Mouse (Mus musculus) limb, embryonic 11.5 days (tissue): Measurements from ENCODE around the gene Spata20. TPM values are rescaled to one million over a fixed set of nuclear protein-coding genes. Genes with fewer than 3 reads are reported as not detected.

Experiments
- ATAC-seq: fragments of 200-750 bp; cut with Nextera tagmentation; 2 replicates; pipeline ENCODE4 v1.8.0; 2017; ENCODE audit warnings: low read depth; ENCODE audit not compliant: insufficient number of reproducible peaks, low FRiP score, low TSS enrichment
- DNase-seq: peaks from one replicate; pipeline ENCODE4 v3.0.0-alpha.2; 2015; ENCODE audit warnings: low spot score
- H3K27ac ChIP-seq: fragments of 300-500 bp; sonication (generic); replicated peaks from 2 replicates; pipeline ENCODE4 v1.5.1; 2014; ENCODE audit warnings: low read depth, mild to moderate bottlenecking, low read length
- H3K27me3 ChIP-seq: fragments of 300-500 bp; sonication (generic); 2 replicates; pipeline ENCODE4 v1.6.1; 2014; ENCODE audit warnings: mild to moderate bottlenecking, low read length, mixed read lengths; ENCODE audit not compliant: control insufficient read depth, insufficient read depth
- H3K36me3 ChIP-seq: fragments of 300-500 bp; sonication (generic); 2 replicates; pipeline ENCODE4 v1.6.1; 2014; ENCODE audit warnings: mild to moderate bottlenecking, low read length, moderate library complexity, mixed read lengths; ENCODE audit not compliant: control insufficient read depth, insufficient read depth
- H3K4me1 ChIP-seq: fragments of 300-500 bp; sonication (generic); 2 replicates; pipeline ENCODE4 v1.6.1; 2014; ENCODE audit warnings: low read length, mixed read lengths; ENCODE audit not compliant: control insufficient read depth, insufficient read depth
- H3K4me2 ChIP-seq: fragments of 300-500 bp; sonication (generic); 2 replicates; pipeline ENCODE4 v1.6.1; 2014; ENCODE audit warnings: low read depth, mild to moderate bottlenecking, moderate library complexity; ENCODE audit not compliant: severe bottlenecking
- H3K4me3 ChIP-seq: fragments of 300-500 bp; sonication (generic); 2 replicates; pipeline ENCODE4 v1.5.1; 2014; ENCODE audit warnings: low read depth, low read length
- H3K9ac ChIP-seq: fragments of 300-500 bp; sonication (generic); 2 replicates; pipeline ENCODE4 v1.6.1; 2014; ENCODE audit warnings: mild to moderate bottlenecking, low read length
- H3K9me3 ChIP-seq: fragments of 300-500 bp; sonication (generic); 2 replicates; pipeline ENCODE4 v1.6.1; 2016; ENCODE audit warnings: low read length; ENCODE audit not compliant: control insufficient read depth
- WGBS: fragments of 180-500 bp; shearing (Covaris S2); extraction: QIAGEN DNeasy Blood & Tissue Kit; methylation state at CpG from one replicate; pipeline ENCODE4 v1.1.7; 2014; 5-methylcytosine and 5-hydroxymethylcytosine counted together
- polyA plus RNA-seq: library from polyadenylated mRNA; unstranded; fragments of >200 nt; fragmentation: Nextera tagmentation; extraction: Ambion mirVana; gene quantifications from 2 replicates; pipeline ENCODE4 v1.2.1, GENCODE M21; 2014

Spata20 gene
- polyA plus RNA-seq, 1 experiment from 2014 or later = not detected

DNA sequence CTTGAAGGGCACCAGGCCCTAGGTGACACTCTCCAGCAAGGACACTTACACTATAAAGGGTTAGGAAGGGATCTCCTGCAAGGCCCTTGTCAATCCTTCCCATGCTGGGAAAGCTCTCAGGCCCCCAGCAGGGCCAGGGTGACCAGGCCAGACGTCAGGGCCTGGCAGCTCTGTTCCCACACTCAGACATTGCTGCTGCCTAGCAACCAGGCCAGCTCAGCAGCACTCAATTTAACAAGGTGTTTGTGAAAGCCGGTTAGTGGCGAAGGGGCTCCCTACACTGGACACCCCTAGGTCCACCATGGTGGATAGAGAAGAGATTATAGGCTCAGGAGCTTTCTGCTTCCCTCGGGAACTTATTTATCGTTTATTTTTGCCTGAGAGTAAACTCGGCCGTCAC is 44.9 kb downstream of the Spata20 start:
- WGBS = 40% methylated on average over 7 of the region's 7 CpGs
- Histone ChIP-seq H3K4me3 (no peak overlapping the region), H3K9me3 (no peaks in the 10 kb centered on the region), H3K27ac (no peak overlapping the region), H3K4me1 (peaks cover 14% of the 10 kb centered on the region; the same call in 1 of the 2 replicates), H3K9ac (no peak overlapping the region), H3K36me3 (peaks cover 2% of the 10 kb centered on the region; the same call in 1 of the 2 replicates), H3K27me3 (no peaks in the 10 kb centered on the region), H3K4me2 (no peak overlapping the region)
- DNase-seq (peak; percentile 39), ATAC-seq (0 out of 2 replicates have a peak, but pooled peaks have one; percentile 59)

GRCm38 (mm10) chr11:94440421-94440820 is 45.6 kb downstream of the Spata20 start:
- Histone ChIP-seq H3K27ac (no peak overlapping the region), H3K9me3 (no peaks in the 10 kb centered on the region)

GRCm38 (mm10) chr11:94429011-94429651 is 56.8 kb downstream of the Spata20 start:
- Histone ChIP-seq H3K27me3 (no peaks in the 10 kb centered on the region), H3K4me2 (no peak overlapping the region), H3K27ac (peak overlapping the region; percentile 94), H3K4me1 (peaks cover 29% of the 10 kb centered on the region), H3K36me3 (peaks cover 14% of the 10 kb centered on the region), H3K9ac (no peak overlapping the region), H3K9me3 (no peaks in the 10 kb centered on the region), H3K4me3 (no peak overlapping the region)
- 18% methylated on average over 9 of the region's 9 CpGs for WGBS
- ATAC-seq = peak; percentile 26; the same call in 1 of the 2 replicates
- peak; percentile 43 for DNase-seq

More at GRCm38 (mm10) chr11:94440421-94440820, 45.6 kb downstream of the Spata20 start:
- Histone ChIP-seq H3K36me3 (peaks cover 2% of the 10 kb centered on the region; the same call in 1 of the 2 replicates), H3K4me1 (peaks cover 14% of the 10 kb centered on the region; the same call in 1 of the 2 replicates), H3K27me3 (no peaks in the 10 kb centered on the region), H3K4me2 (no peak overlapping the region), H3K9ac (no peak overlapping the region), H3K4me3 (no peak overlapping the region)
- DNase-seq (no peak), ATAC-seq (no peak)
- WGBS = 85% methylated on average over 6 of the region's 6 CpGs

Other genes starting within 250 kb of the Spata20 start
- 5.3 and 8.0 TPM in 2 replicates for gene Wfikkn2, start 240.2 kb downstream of the Spata20 start, polyA plus RNA-seq
- gene Gm21885, start 204.3 kb downstream of the Spata20 start, polyA plus RNA-seq = 0.51 and 0.52 TPM in 2 replicates
- gene Luc7l3, start 164.2 kb downstream of the Spata20 start, polyA plus RNA-seq = 123 and 125 TPM in 2 replicates
- 24.1 and 25.8 TPM in 2 replicates for gene Ankrd40, start 158.2 kb downstream of the Spata20 start, polyA plus RNA-seq
- 0.55 and 0.88 TPM in 2 replicates for gene Abcc3, start 93.2 kb downstream of the Spata20 start, polyA plus RNA-seq
- 21.0 and 24.3 TPM in 2 replicates for gene Cacna1g, start 12.0 kb downstream of the Spata20 start, polyA plus RNA-seq
- gene Epn3, start 13.8 kb upstream of the Spata20 start, polyA plus RNA-seq = 2.8 and 3.1 TPM in 2 replicates
- 4.2 and 4.9 TPM in 2 replicates for gene Mycbpap, start 35.6 kb upstream of the Spata20 start, polyA plus RNA-seq
- 3.1 and 4.1 TPM in 2 replicates for gene Rsad1, start 63.1 kb upstream of the Spata20 start, polyA plus RNA-seq
- gene Chad, start 78.9 kb upstream of the Spata20 start, polyA plus RNA-seq = 0.53 and 0.55 TPM in 2 replicates
- gene Acsf2, start 115.7 kb upstream of the Spata20 start, polyA plus RNA-seq = 8.6 and 10.6 TPM in 2 replicates
- gene Lrrc59, start 143.6 kb upstream of the Spata20 start, polyA plus RNA-seq = 191 and 206 TPM in 2 replicates
- gene Mrpl27, start 167.6 kb upstream of the Spata20 start, polyA plus RNA-seq = 133 and 141 TPM in 2 replicates
- 52.6 and 55.9 TPM in 2 replicates for gene Eme1, start 167.8 kb upstream of the Spata20 start, polyA plus RNA-seq
- gene Xylt2, start 191.3 kb upstream of the Spata20 start, polyA plus RNA-seq = 16.2 and 16.7 TPM in 2 replicates
- 0.25 TPM in 1 of 2 replicates, not detected in the other for gene Gm11541, start 218.3 kb upstream of the Spata20 start, polyA plus RNA-seq